Mouse (Mus musculus): Measurements from ENCODE around the gene Baat.
"Not testable (repeated sequence)": the region's sequence is repeated elsewhere in the genome, so short reads cannot be mapped to it uniquely, and the experiment has no call there.

Baat gene

GRCm38 (mm10) chr4:49506386-49506785 lies at the start of gene Baat:
Baat (minus strand) TSS chr4:49506557.
- CTCF ChIA-PET: no interaction called here

- CTCF ChIA-PET: no interaction called here
Measured at GRCm38 (mm10) chr4:49553380-49553779, 47.0 kb upstream of the Baat start.

GRCm38 (mm10) chr4:49549383-49549782 lies 43.0 kb upstream of the Baat start, which contains the start of gene Aldob:
Aldob (minus strand) TSS chr4:49549546.
- CTCF ChIA-PET: no interaction called here

GRCm38 (mm10) chr4:49547544-49548219 lies 41.3 kb upstream of the Baat start:
- CTCF ChIA-PET: no interaction called here

- CTCF ChIA-PET: no interaction called here
Measured at GRCm38 (mm10) chr4:49546873-49547543, 40.7 kb upstream of the Baat start.

- CTCF ChIA-PET: no interaction called here
Measured at GRCm38 (mm10) chr4:49546026-49546425, 39.7 kb upstream of the Baat start.

- CTCF ChIA-PET: no interaction called here
Measured at GRCm38 (mm10) chr4:49540966-49541365, 34.6 kb upstream of the Baat start.

GRCm38 (mm10) chr4:49539665-49540064 lies 33.3 kb upstream of the Baat start:
- CTCF ChIA-PET: no interaction called here

GRCm38 (mm10) chr4:49536671-49537070 lies 30.3 kb upstream of the Baat start:
- CTCF ChIA-PET: no interaction called here

- CTCF ChIA-PET: no interaction called here
Measured at GRCm38 (mm10) chr4:49535675-49536294, 29.4 kb upstream of the Baat start.

GRCm38 (mm10) chr4:49535036-49535435 lies 28.7 kb upstream of the Baat start:
- CTCF ChIA-PET: no interaction called here

GRCm38 (mm10) chr4:49522576-49522975 lies 16.2 kb upstream of the Baat start:
- CTCF ChIA-PET: no interaction called here

GRCm38 (mm10) chr4:49521346-49521745 lies 15.0 kb upstream of the Baat start:
- CTCF ChIA-PET: no interaction called here

GRCm38 (mm10) chr4:49520572-49521340 lies 14.4 kb upstream of the Baat start, which contains the start of the genes Mrpl50 and Zfp189:
Mrpl50 (minus strand) TSS chr4:49521093.
Zfp189 (plus strand) TSS chr4:49521176.
- CTCF ChIA-PET: no interaction called here

- CTCF ChIA-PET: interaction anchor here (0.7 kb wide), 1 partner anchor 1323 kb away, joined by 7 read pairs; no protein-coding TSS in a partner anchor
Measured at GRCm38 (mm10) chr4:49519476-49519875, 13.1 kb upstream of the Baat start.

- CTCF ChIA-PET: no interaction called here
Measured at GRCm38 (mm10) chr4:49514441-49514840, 8.1 kb upstream of the Baat start.

- CTCF ChIA-PET: no interaction called here
Measured at GRCm38 (mm10) chr4:49512636-49513035, 6.3 kb upstream of the Baat start.

- CTCF ChIA-PET: not testable (repeated sequence)
Measured at GRCm38 (mm10) chr4:49510236-49510835, 4.0 kb upstream of the Baat start.

- CTCF ChIA-PET: no interaction called here
Measured at GRCm38 (mm10) chr4:49509183-49509582, 2.8 kb upstream of the Baat start.

GRCm38 (mm10) chr4:49503563-49503962 lies 2.8 kb downstream of the Baat start:
- CTCF ChIA-PET: no interaction called here

GRCm38 (mm10) chr4:49485934-49486650 lies 20.3 kb downstream of the Baat start:
- CTCF ChIA-PET: not testable (repeated sequence)

Measured in spleen, embryonic (tissue).